Mouse (Mus musculus): ENCODE results near the gene Mfsd2a. TPM values are rescaled to one million over a fixed set of nuclear protein-coding genes. Genes with fewer than 3 reads are reported as not detected.

Gene Mfsd2a
- polyA plus RNA-seq, 1 experiment from 2014 or later: 6.6 TPM

DNA sequence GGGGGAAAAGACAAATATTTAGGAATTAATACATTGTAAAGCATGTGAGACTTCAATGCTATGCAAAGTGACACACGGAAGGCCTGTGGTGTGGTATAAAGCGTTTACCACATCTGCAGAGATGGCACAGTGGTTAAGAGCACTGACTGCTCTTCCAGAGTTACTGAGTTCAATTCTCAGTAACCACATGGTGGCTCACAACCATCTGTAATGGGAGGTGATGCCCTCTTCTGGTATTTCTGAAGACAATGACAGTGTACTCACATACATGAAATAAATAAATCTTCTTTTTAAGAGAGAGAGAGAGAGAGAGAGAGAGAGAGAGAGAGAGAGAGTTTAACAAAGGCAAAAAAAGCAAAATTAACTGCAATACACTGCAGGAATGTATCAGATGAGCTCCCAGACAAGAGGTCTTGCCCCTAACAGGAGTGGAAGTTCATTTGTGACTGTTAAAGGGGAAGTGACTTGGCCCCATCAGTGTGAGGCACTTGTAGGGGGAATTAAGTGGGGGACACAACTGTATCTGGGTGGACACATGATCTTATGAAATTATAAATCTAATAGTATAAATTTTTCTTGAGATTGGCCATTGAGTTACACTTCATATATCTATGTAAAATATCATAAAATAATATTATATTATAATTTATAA, 29.9 kb downstream of the Mfsd2a start:
- no peak for ATAC-seq (ENCODE audit: insufficient number of reproducible peaks, insufficient read depth, low FRiP score, low TSS enrichment, low read depth)
- WGBS: 75% methylated on average over 2 of the region's 2 CpGs
- H3K27ac ChIP-seq: no peak overlapping the region

GRCm38 (mm10) chr4:122923392-122924344, 37.3 kb downstream of the Mfsd2a start:
- Histone ChIP-seq H3K9me3 (no peaks in the 10 kb centered on the region), H3K4me3 (no peak overlapping the region), H3K9ac (no peak overlapping the region), H3K36me3 (no peaks in the 10 kb centered on the region), H3K27ac (no peak overlapping the region), H3K27me3 (no peaks in the 10 kb centered on the region), H3K4me2 (no peak overlapping the region), H3K4me1 (no peaks in the 10 kb centered on the region)
- WGBS: 83% methylated on average over 15 of the region's 15 CpGs
- ATAC-seq (ENCODE audit: insufficient number of reproducible peaks, insufficient read depth, low FRiP score, low TSS enrichment, low read depth): no peak

More for the DNA sequence above, 29.9 kb downstream of the Mfsd2a start:
- H3K9me3 ChIP-seq: no peaks in the 10 kb centered on the region
- no peaks in the 10 kb centered on the region for H3K36me3 ChIP-seq
- no peaks in the 10 kb centered on the region for H3K4me1 ChIP-seq
- H3K9ac ChIP-seq: no peak overlapping the region
- no peak overlapping the region for H3K4me3 ChIP-seq
- H3K27me3 ChIP-seq: no peaks in the 10 kb centered on the region
- H3K4me2 ChIP-seq: no peak overlapping the region

GRCm38 (mm10) chr4:122922841-122923240, 38.1 kb downstream of the Mfsd2a start:
- Histone ChIP-seq H3K27ac (no peak overlapping the region), H3K4me2 (no peak overlapping the region), H3K9ac (no peak overlapping the region), H3K9me3 (no peaks in the 10 kb centered on the region), H3K4me3 (no peak overlapping the region), H3K4me1 (no peaks in the 10 kb centered on the region), H3K36me3 (no peaks in the 10 kb centered on the region), H3K27me3 (no peaks in the 10 kb centered on the region)
- no peak for ATAC-seq (ENCODE audit: insufficient number of reproducible peaks, insufficient read depth, low FRiP score, low TSS enrichment, low read depth)
- 20% methylated on average over 1 of the region's 1 CpGs for WGBS

DNA sequence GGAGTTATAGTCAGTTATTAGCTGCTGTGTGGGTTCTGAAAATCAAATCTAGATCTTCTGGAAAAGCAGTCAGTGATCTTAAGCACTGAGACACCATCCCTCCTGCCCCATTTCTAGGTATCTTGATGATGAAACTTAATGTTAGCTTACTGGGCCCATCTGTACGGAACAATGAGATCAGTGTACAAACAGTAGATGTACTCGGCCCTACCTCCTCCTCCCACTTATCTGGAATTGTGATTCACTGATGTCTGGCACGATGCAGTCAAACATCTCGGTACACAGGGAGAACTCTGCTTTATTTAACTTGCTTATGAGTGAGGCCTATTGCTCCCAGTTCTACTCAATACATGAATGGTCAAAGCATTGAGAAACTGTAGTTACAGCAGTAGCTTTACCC, 45.0 kb downstream of the Mfsd2a start:
- Histone ChIP-seq H3K36me3 (no peaks in the 10 kb centered on the region), H3K4me3 (no peak overlapping the region), H3K9ac (no peak overlapping the region), H3K27ac (no peak overlapping the region), H3K9me3 (no peaks in the 10 kb centered on the region), H3K27me3 (no peaks in the 10 kb centered on the region), H3K4me2 (no peak overlapping the region), H3K4me1 (no peaks in the 10 kb centered on the region)
- no peak for ATAC-seq (ENCODE audit: insufficient number of reproducible peaks, insufficient read depth, low FRiP score, low TSS enrichment, low read depth)
- 85% methylated on average over 4 of the region's 4 CpGs for WGBS

GRCm38 (mm10) chr4:122914186-122914585, 46.8 kb downstream of the Mfsd2a start:
- Histone ChIP-seq H3K9me3 (no peaks in the 10 kb centered on the region), H3K4me3 (no peak overlapping the region), H3K27ac (no peak overlapping the region), H3K9ac (no peak overlapping the region), H3K4me2 (no peak overlapping the region), H3K4me1 (no peaks in the 10 kb centered on the region), H3K36me3 (no peaks in the 10 kb centered on the region), H3K27me3 (no peaks in the 10 kb centered on the region)
- no peak for ATAC-seq (ENCODE audit: insufficient number of reproducible peaks, insufficient read depth, low FRiP score, low TSS enrichment, low read depth)
- 82% methylated on average over 7 of the region's 7 CpGs for WGBS

DNA sequence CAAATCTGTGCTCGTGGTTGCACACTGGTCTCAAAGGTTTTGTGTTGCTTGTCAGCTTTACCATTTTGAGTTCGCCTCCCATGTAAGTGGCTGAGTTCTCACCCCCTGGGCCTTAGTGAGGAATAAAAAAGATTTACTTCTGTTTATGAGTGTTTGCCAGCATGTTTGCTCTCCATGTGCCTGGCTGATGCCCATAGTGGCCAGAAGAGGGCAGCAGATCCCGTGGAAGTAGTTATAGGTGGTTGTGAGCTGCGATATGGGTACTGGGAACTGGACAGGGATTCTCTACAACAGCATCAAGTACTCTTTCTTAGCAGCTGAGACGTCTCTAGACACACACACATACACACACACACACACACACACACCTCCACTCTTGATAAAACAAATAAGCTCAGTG, 48.4 kb downstream of the Mfsd2a start:
- Histone ChIP-seq H3K4me1 (no peaks in the 10 kb centered on the region), H3K4me2 (no peak overlapping the region), H3K27ac (no peak overlapping the region), H3K27me3 (no peaks in the 10 kb centered on the region), H3K4me3 (no peak overlapping the region), H3K36me3 (no peaks in the 10 kb centered on the region), H3K9ac (no peak overlapping the region), H3K9me3 (peaks cover 1% of the 10 kb centered on the region; the same call in 1 of the 2 replicates)
- no peak for ATAC-seq (ENCODE audit: insufficient number of reproducible peaks, insufficient read depth, low FRiP score, low TSS enrichment, low read depth)
- 75% methylated on average over 5 of the region's 5 CpGs for WGBS

GRCm38 (mm10) chr4:122910577-122910976, 50.4 kb downstream of the Mfsd2a start:
- Histone ChIP-seq H3K27me3 (no peaks in the 10 kb centered on the region), H3K4me3 (no peak overlapping the region), H3K36me3 (no peaks in the 10 kb centered on the region), H3K9me3 (peaks cover 3% of the 10 kb centered on the region; the same call in 1 of the 2 replicates), H3K4me2 (no peak overlapping the region), H3K4me1 (no peaks in the 10 kb centered on the region), H3K9ac (no peak overlapping the region), H3K27ac (no peak overlapping the region)
- ATAC-seq (ENCODE audit: insufficient number of reproducible peaks, insufficient read depth, low FRiP score, low TSS enrichment, low read depth): no peak
- WGBS: 39% methylated on average over 6 of the region's 6 CpGs

- no peak overlapping the region for H3K9ac ChIP-seq
- WGBS: 49% methylated on average over 12 of the region's 12 CpGs
- no peak for ATAC-seq (ENCODE audit: insufficient number of reproducible peaks, insufficient read depth, low FRiP score, low TSS enrichment, low read depth)
- no peak overlapping the region for H3K4me3 ChIP-seq
- H3K4me1 ChIP-seq: no peaks in the 10 kb centered on the region
- no peaks in the 10 kb centered on the region for H3K36me3 ChIP-seq
- H3K27me3 ChIP-seq: no peaks in the 10 kb centered on the region
- no peak overlapping the region for H3K27ac ChIP-seq
- peaks cover 3% of the 10 kb centered on the region; the same call in 1 of the 2 replicates for H3K9me3 ChIP-seq
- H3K4me2 ChIP-seq: no peak overlapping the region
These were observed 51.3 kb downstream of the Mfsd2a start for GRCm38 (mm10) chr4:122909572-122910189.

DNA sequence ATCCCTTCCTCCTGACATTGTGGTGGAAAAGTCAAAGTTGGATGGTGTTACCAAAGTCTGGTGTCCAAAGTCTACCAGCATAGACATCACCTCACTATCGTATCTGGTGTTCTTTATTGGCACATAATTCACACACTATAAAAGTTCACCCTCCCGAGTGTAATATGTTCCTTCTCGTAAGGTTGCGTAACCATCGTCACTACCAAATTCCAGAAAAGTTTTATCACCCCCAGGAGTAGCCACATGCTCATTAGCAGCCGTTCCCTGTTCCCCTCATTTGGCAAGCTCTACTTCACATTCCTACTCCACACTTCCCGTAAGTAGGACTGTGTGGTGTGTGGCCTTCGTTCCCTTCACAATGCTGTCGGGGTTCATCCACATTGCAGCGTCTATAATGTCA, 55.6 kb downstream of the Mfsd2a start:
- ATAC-seq (ENCODE audit: insufficient number of reproducible peaks, insufficient read depth, low FRiP score, low TSS enrichment, low read depth): no peak
- Histone ChIP-seq H3K36me3 (no peaks in the 10 kb centered on the region), H3K27ac (no peak overlapping the region), H3K4me1 (no peaks in the 10 kb centered on the region), H3K4me3 (no peak overlapping the region), H3K9ac (no peak overlapping the region), H3K4me2 (no peak overlapping the region), H3K27me3 (no peaks in the 10 kb centered on the region), H3K9me3 (peaks cover 3% of the 10 kb centered on the region; the same call in 1 of the 2 replicates)
- WGBS: 85% methylated on average over 10 of the region's 10 CpGs

- no peak overlapping the region for H3K4me3 ChIP-seq
- no peak for ATAC-seq (ENCODE audit: insufficient number of reproducible peaks, insufficient read depth, low FRiP score, low TSS enrichment, low read depth)
- 89% methylated on average over 3 of the region's 3 CpGs for WGBS
These were observed 57.3 kb downstream of the Mfsd2a start for GRCm38 (mm10) chr4:122903709-122904108.

DNA sequence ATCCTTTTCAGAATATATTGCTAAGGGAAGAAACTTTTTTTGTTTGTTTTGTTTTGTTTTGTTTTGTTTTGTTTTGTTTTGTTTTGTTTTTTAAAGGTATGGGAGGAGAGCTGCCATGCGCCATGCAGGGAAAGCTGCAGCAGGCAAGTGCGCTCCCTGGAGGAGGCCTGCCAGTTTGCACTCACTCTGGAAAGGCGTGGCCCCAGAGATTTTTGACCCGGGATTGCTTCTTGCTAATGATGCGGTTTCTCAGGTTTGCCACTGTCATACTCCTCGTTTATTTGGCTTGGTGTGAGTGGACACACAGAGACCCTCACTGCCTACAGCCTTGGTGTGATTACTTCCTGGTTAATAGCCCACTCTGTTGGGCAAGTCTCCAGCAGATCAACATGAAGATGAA, 58.8 kb downstream of the Mfsd2a start:
- Histone ChIP-seq H3K4me1 (no peaks in the 10 kb centered on the region), H3K36me3 (no peaks in the 10 kb centered on the region), H3K4me3 (no peak overlapping the region), H3K9ac (no peak overlapping the region), H3K4me2 (no peak overlapping the region), H3K9me3 (no peaks in the 10 kb centered on the region), H3K27ac (no peak overlapping the region), H3K27me3 (no peaks in the 10 kb centered on the region)
- WGBS: 23% methylated on average over 6 of the region's 6 CpGs
- ATAC-seq (ENCODE audit: insufficient number of reproducible peaks, insufficient read depth, low FRiP score, low TSS enrichment, low read depth): no peak

More at GRCm38 (mm10) chr4:122903709-122904108, 57.3 kb downstream of the Mfsd2a start:
- Histone ChIP-seq H3K9ac (no peak overlapping the region), H3K27me3 (no peaks in the 10 kb centered on the region), H3K4me2 (no peak overlapping the region), H3K9me3 (peaks cover 3% of the 10 kb centered on the region; the same call in 1 of the 2 replicates), H3K4me1 (no peaks in the 10 kb centered on the region), H3K27ac (no peak overlapping the region), H3K36me3 (no peaks in the 10 kb centered on the region)

Data from embryonic facial prominence, embryonic 13.5 days (tissue).